Mouse (Mus musculus) kidney, embryonic 15.5 days (tissue): ENCODE measurements around the gene Olfm1. TPM values are rescaled to one million over a fixed set of nuclear protein-coding genes. Genes with fewer than 3 reads are reported as not detected.

Source experiments
- ATAC-seq: fragments of 200-750 bp; cut with Nextera tagmentation; replicated peaks from 2 replicates; pipeline ENCODE4 v1.8.0; 2017; ENCODE audit warnings: moderate TSS enrichment; ENCODE audit not compliant: low FRiP score
- H3K27ac ChIP-seq: fragments of 300-500 bp; sonication (generic); 2 replicates; pipeline ENCODE4 v1.5.1; 2015; ENCODE audit warnings: mild to moderate bottlenecking, inconsistent platforms
- H3K27me3 ChIP-seq: fragments of 300-500 bp; sonication (generic); 2 replicates; pipeline ENCODE4 v1.6.1; 2015; ENCODE audit warnings: inconsistent platforms
- H3K36me3 ChIP-seq: fragments of 300-500 bp; sonication (generic); 2 replicates; pipeline ENCODE4 v1.6.1; 2015; ENCODE audit warnings: inconsistent platforms
- H3K4me1 ChIP-seq: fragments of 300-500 bp; sonication (generic); 2 replicates; pipeline ENCODE4 v1.6.1; 2015; ENCODE audit warnings: inconsistent platforms
- H3K4me2 ChIP-seq: fragments of 300-500 bp; sonication (generic); 2 replicates; pipeline ENCODE4 v1.6.1; 2015; ENCODE audit warnings: moderate library complexity, mild to moderate bottlenecking, inconsistent platforms
- H3K4me3 ChIP-seq: fragments of 300-500 bp; sonication (generic); replicated peaks from 2 replicates; pipeline ENCODE4 v1.5.1; 2015; ENCODE audit warnings: mild to moderate bottlenecking, inconsistent platforms
- H3K9ac ChIP-seq: fragments of 300-500 bp; sonication (generic); 2 replicates; pipeline ENCODE4 v1.6.1; 2015; ENCODE audit warnings: mild to moderate bottlenecking, inconsistent platforms
- H3K9me3 ChIP-seq: fragments of 300-500 bp; sonication (generic); replicated peaks from 2 replicates; pipeline ENCODE4 v1.6.1; 2016; ENCODE audit warnings: inconsistent platforms
- WGBS: fragments of 180-500 bp; shearing (Covaris S2); methylation state at CpG from one replicate; pipeline ENCODE4 v1.1.7; 2015; ENCODE audit warnings: mixed read lengths; 5-methylcytosine and 5-hydroxymethylcytosine counted together
- polyA plus RNA-seq: library from polyadenylated mRNA; unstranded; fragments of >200 nt; fragmentation: Nextera tagmentation; extraction: Ambion mirVana; gene quantifications from 2 replicates; pipeline ENCODE4 v1.2.1, GENCODE M21; 2015

Olfm1 gene
- polyA plus RNA-seq, 1 experiment from 2014 or later = 16.9 TPM

GRCm38 (mm10) chr2:28274006-28274405 is 81.2 kb downstream of the Olfm1 start:
- H3K36me3 ChIP-seq = no peaks in the 10 kb centered on the region
- H3K4me1 ChIP-seq = peaks cover 9% of the 10 kb centered on the region
- H3K27me3 ChIP-seq = no peaks in the 10 kb centered on the region
- no peak overlapping the region for H3K4me3 ChIP-seq
- no peak overlapping the region for H3K4me2 ChIP-seq
- 86% methylated on average over 5 of the region's 5 CpGs for WGBS
- no peaks in the 10 kb centered on the region for H3K9me3 ChIP-seq
- H3K27ac ChIP-seq = no peak overlapping the region
- ATAC-seq = no peak
- no peak overlapping the region for H3K9ac ChIP-seq

- WGBS = 77% methylated on average over 3 of the region's 3 CpGs
These were observed 82.6 kb downstream of the Olfm1 start for GRCm38 (mm10) chr2:28275345-28275744.

GRCm38 (mm10) chr2:28278150-28278549 is 85.4 kb downstream of the Olfm1 start:
- Histone ChIP-seq H3K9ac (no peak overlapping the region), H3K36me3 (no peaks in the 10 kb centered on the region), H3K4me3 (no peak overlapping the region), H3K9me3 (no peaks in the 10 kb centered on the region), H3K4me1 (no peaks in the 10 kb centered on the region; the same call in 1 of the 2 replicates), H3K4me2 (no peak overlapping the region), H3K27me3 (no peaks in the 10 kb centered on the region), H3K27ac (no peak overlapping the region)
- 0 out of 2 replicates have a peak, but pooled peaks have one; percentile 29 for ATAC-seq
- 14% methylated on average over 7 of the region's 7 CpGs for WGBS

More at GRCm38 (mm10) chr2:28275345-28275744, 82.6 kb downstream of the Olfm1 start:
- H3K9me3 ChIP-seq = no peaks in the 10 kb centered on the region
- peaks cover 6% of the 10 kb centered on the region for H3K4me1 ChIP-seq
- ATAC-seq = no peak
- H3K27me3 ChIP-seq = no peaks in the 10 kb centered on the region
- no peak overlapping the region for H3K9ac ChIP-seq
- no peak overlapping the region for H3K4me2 ChIP-seq
- H3K36me3 ChIP-seq = no peaks in the 10 kb centered on the region
- no peak overlapping the region for H3K4me3 ChIP-seq
- no peak overlapping the region for H3K27ac ChIP-seq

GRCm38 (mm10) chr2:28278853-28279252 is 86.1 kb downstream of the Olfm1 start:
- no peaks in the 10 kb centered on the region for H3K27me3 ChIP-seq
- H3K4me2 ChIP-seq = no peak overlapping the region
- 80% methylated on average over 10 of the region's 10 CpGs for WGBS
- H3K36me3 ChIP-seq = no peaks in the 10 kb centered on the region
- no peak for ATAC-seq
- no peak overlapping the region for H3K9ac ChIP-seq
- no peak overlapping the region for H3K27ac ChIP-seq
- H3K9me3 ChIP-seq = no peaks in the 10 kb centered on the region
- no peak overlapping the region for H3K4me3 ChIP-seq
- H3K4me1 ChIP-seq = no peaks in the 10 kb centered on the region; the same call in 1 of the 2 replicates

Other genes starting within 250 kb of the Olfm1 start
- 0.60 and 1.2 TPM in 2 replicates for gene Fcnb, start 108.1 kb upstream of the Olfm1 start, polyA plus RNA-seq